Mouse (Mus musculus) adrenal gland, postnatal 36 days (tissue): Measurements from ENCODE around the gene Calhm5. TPM values are rescaled to one million over a fixed set of nuclear protein-coding genes. Genes with fewer than 3 reads are reported as not detected.

ENCODE experiments used
- DNase-seq, 2 experiments: peaks; one replicate each; pipeline ENCODE4 v3.0.0; 2021; ENCODE audit warnings: mixed read lengths in 1 of 2
- long read RNA-seq, 2 experiments: library from polyadenylated mRNA; stranded (forward); transcript quantifications; one replicate each; pipeline ENCODE4 v2.0.0; 2021; ENCODE audit warnings: borderline sequencing depth in 2 of 2
- total RNA-seq, 2 experiments: library from RNA; stranded (reverse); gene quantifications; 2 replicates each; pipeline ENCODE4 v1.2.3; 2021

Calhm5 gene
- total RNA-seq, result under 1 TPM; 0.23 to 0.26 TPM
- long read RNA-seq, experiment 1, result 0 reads
- long read RNA-seq, experiment 2, full-length matches to known transcripts, result 1 of 1 reads
- long read RNA-seq, experiment 2, partial matches to known transcripts, result 0 of 1 reads
- long read RNA-seq, experiment 2, other reads (novel, unspliced or antisense), result 0 of 1 reads

DNA sequence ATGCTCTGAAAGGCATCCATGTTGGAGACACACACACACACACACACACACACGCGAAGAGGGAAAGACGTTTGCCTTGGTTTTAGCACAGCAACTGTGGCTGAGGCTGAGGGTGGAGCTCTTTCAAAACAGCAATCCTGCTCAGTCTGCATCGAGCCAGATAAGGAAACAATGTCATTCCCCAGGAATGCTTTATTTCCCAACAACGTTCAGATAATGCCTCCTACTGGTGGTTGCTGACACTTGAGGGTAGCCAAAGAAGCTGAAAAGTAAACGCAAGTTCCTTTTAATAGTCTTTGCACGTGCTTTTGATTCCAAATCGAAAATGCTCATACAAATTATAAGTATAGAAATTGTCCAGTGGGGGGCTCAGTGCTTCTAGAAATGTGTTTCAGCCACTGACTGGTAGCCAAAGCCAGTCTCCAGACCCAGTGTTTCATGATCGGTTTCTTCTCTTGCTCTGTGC, at the start of gene Calhm5:
TSS of gene Calhm5 (minus strand) at position 102 of the 466 bp plus-strand sequence.
- DNase-seq, result peak; percentile 24 to 44

DNA sequence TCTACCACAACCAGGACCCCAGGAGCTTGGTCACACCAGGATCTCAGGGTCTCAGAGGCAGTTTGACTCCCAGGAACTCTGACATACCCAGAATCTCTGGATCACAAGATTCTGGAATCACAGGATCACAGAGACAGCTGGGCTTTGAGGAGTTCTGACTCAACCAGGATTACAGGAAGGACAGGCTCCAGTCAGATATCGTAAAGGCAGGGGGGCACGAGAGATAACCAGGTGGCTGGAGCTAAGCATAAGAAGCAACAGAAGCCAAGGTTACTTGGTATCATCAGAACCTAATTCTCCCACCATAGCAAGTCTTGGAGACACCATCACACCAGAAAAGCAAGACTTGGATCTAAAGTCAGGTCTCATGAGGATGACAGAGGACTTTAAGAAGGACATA, 45.4 kb upstream of the Calhm5 start:
- no peak for DNase-seq

DNA sequence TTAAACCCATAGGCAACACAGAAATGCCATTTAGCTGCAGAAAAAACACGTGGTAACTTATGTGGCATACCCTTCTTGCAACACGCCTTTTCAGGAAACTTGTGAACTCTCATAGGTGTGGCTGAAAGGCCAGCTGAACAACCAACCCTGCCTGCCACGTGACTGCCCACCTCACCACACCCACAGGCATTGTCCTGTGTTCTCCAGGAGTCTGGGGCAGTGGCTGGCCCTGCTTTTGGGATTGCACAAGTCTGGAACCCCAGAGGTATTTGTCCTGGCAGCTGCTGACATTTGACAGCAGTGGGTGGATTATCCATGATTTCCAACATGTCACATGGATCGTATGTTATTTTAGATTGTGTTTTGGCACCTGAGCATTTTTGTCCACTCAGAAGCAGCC, 43.4 kb upstream of the Calhm5 start:
- peak in 1 of 2 experiments; percentile 18 for DNase-seq

DNA sequence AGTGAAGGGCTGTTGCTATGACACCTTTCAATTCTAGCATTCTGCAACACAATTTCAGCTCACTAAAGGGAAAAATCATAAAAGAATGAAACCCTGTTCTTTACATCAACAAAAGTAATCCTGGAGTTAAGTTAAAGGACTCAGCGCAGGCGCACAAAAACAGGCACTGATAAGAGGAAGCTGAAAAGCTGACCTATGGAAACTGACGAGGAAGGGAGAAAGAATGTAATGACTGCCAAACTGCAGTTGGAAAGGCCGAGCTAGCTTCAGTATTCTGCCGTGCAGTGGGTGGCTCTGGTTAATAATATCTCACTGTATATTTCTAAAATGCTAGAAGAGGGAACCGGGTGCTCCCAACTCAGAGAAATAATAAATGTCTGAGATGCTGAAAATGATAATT, 41.7 kb upstream of the Calhm5 start:
- no peak for DNase-seq

DNA sequence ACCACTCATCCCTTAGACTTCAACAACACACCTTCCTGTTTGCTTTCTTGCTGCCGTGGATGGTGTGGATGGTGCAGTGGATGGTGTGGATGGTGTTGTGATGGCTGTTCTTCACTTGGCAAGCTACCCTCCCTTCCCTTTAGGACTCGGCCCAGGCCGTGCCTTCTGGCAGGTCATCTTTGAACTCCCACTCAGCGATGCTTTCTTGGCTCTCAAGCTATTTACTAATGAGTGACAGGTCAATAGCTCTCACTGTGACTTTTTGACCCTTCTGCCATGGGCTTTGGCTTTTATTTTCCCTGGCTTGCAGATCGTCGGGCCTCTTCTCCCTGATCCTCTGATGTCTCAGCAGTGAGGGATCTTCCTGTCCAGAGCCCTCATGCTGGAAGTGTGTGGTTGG, 40.1 kb upstream of the Calhm5 start:
- no peak for DNase-seq

DNA sequence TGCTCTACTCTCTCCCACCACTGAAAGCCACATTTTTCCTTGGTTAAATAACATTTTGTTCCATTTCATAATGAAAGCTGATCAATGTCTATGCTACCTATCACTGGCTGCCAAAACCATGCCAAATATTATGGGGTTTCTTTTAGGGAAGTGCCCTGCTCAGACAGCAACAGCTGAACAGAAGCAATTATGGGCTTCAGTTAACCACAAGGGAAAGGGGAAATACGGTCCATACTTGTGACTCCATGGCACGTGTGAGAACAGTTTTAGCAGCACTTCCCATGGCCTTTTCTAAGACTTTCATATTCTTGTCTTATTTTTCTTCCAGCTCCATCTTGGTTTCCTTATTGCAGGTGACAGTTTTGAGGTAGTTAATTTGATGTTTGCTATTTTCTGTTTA, 35.0 kb upstream of the Calhm5 start:
- DNase-seq, result no peak

DNA sequence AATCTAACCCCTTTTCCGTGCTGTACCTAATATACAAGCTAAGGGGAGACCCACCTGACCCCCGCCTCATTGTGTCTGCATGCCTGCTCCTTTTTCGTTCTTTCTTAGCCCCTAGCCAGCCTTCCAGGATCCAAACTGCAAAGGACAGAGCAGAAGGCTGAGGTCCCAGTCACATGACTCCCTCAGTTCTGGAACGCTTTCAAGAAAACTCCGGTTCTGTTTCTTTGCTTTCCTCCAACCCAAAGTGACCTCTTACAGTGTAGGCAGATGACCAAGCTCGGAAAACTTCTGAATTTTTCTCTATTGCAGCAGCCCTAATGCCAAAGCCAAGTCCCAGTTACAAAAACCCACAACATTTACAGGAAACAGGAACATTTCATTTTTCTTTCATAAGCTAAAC, 32.1 kb upstream of the Calhm5 start:
- DNase-seq, result peak; percentile 15 to 41

DNA sequence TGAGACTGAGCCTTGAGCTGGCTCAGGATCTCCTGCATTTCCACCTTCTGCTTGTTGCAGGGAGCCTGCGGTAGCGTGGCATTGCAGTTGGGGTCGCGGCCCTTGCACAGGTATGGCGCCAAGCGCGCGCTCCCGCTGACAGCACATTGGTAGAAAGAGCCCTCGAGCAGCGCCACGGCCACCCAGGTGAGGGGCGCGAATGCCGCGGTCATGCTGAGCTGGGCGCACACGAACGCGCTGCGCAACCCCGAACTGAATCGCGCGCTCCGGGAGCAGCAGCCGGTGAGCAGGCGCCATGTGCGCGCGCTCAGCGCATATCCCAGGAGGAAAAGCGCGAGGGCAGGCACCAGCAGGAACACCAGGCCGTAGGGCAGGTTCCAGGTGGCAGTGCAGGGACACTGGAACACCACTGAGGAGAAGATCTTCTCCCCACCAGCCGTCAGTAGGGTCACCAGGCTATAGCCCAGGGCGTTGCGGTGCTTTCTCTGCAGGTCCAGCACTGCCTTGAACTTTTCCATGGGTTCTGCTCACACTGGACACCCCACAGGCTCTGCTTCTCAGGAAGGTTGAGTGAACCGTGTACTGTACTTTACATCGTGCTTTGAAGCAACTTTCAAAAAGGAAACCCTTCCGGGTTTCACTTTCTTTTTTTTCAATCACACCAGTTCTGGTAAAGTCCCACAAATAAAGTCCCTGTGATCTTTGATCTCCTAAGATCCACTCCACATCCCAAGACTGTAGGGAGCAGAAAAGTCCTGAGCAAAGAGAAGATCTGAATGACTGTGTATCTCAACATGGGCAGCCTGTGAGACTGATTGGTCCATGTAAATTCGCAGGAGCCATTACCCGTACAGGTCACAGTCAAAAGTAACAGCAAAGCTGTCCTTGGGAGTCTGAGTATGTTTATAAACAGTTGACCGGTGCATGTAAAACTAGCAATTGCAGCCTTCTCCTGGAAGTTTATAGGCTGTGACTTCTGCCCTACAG, 31.4 kb upstream of the Calhm5 start, which contains the start of gene Calhm6:
TSS of gene Calhm6 (minus strand) at position 593 of the 987 bp plus-strand sequence.
- peak; percentile 40 to 62 for DNase-seq

DNA sequence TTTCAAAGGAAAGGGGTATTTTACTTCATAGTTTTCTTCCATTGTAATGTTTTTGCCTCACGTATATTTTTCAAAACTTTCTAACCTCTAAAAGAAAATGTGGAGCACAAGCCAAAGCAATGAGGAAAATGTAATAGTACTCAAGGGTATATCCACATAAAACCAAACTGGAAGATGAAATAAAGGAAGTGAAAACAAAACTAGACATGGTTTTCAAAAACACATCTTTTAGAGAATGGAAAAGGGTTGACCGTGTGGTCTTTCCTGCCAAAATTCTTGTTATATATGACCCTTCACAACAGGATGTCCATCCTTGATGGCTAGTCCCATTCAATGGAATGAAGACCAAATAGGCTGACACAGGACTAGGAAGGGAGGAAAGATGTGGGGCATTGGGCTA, 22.1 kb upstream of the Calhm5 start:
- no peak for DNase-seq

DNA sequence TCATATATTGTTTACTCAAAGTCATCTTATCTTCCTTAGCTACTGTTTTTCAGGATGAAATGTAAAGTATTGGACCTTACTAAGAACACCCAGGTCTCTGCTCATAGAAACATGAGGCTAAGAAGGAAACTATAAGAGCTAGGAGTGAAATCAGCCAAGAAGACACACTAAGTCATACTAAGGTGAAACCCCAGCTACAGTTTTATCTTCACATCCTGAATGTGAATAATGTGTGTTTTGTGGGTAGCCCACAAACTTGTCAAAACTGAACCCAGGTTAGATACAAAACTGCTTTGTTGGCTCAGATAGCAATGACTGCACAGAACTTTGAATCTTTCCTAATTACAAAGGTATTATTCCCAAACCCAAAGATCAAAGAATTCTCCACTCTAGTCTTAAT, 21.5 kb upstream of the Calhm5 start:
- DNase-seq, result no peak

DNA sequence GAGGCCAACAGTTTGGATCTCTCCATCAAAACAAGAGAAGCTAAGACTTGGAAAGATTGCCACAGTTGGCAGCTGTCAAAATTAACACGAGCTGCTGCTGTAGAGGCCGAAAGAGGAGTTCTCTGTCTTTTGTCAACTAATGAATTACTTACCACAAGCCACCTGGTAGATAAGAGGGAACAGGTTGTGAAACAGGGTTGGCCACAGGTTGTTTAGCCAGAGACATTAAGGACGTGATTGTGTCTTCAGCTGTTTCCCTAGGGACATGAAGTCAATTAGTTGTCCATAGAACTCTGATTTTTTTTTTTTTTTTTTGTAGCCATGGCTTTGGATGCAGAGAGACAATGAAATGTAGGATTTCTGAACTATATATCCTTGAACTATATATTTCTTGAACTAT, 20.8 kb upstream of the Calhm5 start:
- DNase-seq, result no peak

DNA sequence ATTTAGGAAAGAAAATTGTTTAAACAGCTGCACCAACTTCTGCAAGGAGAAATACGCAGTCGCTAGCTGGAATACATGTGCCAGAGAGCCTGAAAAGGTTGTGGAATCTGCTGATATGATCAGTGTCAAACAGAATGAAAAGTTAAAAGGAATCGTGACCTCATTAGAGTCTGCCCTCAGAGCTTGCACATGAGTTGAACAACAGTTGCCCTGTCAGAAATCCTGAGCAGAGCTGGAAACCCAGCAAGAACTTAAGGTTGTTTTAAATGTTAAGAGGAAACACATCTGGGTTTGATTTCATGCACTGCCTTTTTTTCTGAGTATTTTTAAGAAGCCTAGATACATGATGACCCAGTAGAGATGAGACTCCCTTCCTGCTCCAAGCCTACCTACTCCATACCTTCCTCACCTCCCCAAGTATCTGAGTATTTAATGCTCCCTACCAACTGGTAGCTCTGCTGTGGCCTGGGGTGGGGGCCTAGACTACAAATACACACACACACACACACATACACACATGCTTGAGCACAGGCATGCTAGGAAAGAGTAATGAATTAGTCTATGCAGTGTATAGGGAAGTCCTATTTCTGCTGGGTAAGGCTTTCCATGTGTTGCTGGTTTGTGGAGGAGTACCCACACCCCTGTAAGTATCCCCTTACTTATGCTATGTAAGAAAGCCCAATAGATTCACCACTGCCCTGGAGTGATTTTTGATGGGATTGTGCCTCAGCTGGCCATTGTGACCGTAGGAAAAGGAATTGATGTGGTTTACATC, 15.8 kb upstream of the Calhm5 start:
- DNase-seq, result no peak

DNA sequence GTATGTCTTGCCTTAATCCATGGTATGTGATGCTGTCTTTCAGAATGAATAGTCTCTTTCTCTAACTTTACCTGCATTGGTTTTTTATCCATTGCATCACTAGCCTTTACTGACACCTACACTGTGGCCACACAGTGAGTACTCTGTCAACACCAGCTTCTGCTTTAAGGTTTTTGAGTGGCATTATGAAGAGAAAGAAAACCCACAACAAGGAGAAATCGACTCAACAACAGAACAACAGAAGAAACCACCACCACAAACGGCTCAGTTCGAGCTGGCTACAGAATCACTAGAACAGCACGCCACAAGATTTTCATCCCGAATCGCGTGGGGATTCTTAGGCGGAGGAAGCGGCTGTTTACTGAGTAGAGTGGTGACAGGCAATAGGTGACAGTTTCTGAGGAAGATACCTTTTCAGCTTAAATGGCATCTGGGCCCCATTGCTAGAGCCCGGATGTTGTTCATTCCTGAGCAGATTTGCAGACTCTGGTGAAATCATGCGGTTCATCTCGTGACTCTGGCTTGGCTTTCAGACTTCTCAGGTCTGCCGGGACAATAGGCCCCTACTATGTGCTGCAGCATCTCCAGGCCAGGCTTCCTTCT, 14.6 kb upstream of the Calhm5 start:
- no peak for DNase-seq

DNA sequence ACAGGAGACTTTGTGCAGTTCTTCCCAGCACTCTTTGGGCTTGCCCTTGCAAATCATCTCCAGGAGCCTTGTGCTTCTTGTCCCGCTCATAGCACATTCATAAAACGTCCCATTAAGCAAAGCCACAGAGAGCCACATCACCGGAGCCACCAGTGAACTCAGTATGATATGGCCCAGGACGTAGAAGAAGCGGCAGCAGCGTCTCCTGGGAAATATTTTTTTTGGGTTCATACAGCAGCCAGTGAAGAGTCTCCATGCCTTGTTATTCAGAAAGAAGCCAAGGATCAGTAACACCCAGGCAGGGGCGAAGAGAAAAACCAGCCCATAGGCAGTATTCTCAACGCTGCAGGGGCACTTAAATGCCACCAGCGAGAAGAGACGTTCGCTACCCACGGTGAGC, 355 bp downstream of the Calhm5 start:
- no peak for DNase-seq

DNA sequence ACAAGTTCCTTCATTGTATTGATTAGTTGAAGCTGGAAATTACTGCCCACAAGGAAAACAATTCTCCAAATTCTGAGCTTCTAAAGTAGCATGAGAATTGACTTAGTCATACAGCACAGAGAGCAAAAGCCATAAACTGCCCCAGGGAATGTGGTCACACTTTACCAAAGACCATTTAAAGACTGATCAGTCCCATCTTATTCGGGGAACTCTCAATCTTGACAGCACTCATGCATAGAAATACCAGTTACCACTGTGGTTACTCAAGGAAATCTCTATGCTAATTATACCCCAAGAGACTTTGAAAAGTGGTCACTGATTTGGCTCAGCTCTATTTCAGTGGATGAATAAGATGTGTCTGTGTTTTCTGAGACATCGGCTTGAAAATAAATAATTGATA, 1.2 kb downstream of the Calhm5 start:
- DNase-seq, result no peak

DNA sequence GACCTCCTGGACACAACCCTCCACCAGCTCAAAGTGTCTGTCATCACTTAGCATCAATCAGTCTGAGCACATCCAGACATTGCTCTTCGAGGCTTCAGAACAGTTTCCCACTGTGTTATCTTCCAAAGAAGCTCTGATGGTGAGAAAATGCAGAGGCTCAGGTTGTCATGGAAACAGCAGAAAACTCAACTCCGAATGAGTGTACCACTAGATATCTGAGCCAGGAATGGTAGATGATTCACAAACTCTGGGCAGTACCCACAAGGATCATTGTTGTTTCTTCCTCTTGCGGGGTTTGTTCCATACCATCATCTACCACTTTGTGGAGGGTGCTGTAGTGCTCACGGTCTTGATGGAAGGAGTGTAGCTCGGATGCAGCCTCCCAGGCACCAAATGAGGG, 4.4 kb downstream of the Calhm5 start:
- DNase-seq, result no peak

DNA sequence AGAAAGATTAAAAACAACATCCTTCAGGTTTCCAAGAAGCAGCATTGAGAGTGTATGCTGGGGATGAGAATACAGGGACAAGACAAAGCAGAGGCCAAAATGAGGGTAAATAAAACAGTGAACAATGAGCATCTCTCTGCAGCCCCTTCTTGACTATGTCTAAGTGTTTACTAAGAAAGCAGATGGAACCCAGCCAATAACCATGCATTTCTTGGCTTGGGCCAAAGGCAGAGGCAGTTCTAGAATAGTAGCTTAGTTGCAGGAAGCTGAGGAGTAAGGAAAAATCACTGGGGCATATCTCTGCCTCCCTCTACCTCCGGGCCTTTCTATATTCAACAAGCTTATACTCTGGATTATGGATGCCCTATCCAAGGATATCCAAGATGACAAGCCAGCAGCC, 5.8 kb downstream of the Calhm5 start:
- no peak for DNase-seq

DNA sequence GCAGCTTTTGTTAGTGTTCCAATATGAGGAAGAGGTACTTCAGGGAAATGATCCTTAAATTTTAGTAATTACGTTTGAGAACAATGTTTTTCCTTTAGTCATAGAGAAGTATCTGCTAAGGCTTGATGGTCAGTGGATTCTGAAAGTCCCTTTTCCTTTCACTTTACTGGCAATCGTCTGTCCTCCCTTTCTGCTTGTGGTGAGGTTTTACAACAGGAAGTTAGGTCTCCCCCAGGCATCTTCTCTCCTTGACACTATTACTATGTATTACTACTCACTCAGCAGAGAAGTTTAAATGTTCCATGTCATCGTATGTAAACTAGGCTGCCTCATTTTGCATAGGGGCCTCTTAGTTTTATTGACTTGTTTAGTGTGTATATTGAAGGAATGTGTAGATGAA, 6.8 kb downstream of the Calhm5 start:
- no peak for DNase-seq

DNA sequence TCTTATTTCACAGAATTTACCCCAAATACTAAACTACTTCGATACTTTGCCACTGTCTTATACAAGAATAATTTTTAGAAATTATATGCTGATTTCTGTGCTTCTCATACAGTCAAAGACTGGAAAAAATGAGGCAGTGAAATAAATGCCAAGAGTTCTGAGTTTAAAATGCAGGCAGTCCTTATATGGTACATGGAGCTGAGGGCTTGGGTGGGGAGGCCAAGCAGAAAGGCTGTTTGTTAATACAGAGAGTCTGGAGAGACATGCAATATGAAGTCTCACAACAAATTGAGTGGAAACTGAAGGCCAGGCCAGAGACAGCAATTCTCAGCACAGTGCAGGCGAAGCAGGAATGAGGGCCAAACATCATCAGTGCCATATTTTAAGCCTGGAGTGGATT, 7.8 kb downstream of the Calhm5 start:
- DNase-seq, result no peak

DNA sequence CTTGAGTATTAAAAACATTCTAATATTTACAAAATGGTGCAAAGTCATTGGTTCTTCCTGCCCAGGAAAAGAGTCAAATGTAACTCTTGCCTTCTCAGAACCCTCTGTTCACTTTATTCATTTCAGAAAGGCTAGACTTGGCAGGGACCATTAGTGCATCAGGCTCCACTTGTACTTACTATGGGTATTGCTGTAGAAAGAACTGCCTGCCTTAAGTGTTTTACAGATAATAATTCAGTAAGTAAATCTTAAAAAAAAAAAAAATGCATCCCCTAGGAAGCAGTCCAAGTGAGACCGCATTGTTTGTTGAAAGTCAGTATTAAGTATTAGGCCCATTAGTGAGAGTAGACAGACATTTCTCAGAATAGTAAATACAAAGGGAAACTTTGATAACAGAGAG, 9.8 kb downstream of the Calhm5 start:
- DNase-seq, result no peak

DNA sequence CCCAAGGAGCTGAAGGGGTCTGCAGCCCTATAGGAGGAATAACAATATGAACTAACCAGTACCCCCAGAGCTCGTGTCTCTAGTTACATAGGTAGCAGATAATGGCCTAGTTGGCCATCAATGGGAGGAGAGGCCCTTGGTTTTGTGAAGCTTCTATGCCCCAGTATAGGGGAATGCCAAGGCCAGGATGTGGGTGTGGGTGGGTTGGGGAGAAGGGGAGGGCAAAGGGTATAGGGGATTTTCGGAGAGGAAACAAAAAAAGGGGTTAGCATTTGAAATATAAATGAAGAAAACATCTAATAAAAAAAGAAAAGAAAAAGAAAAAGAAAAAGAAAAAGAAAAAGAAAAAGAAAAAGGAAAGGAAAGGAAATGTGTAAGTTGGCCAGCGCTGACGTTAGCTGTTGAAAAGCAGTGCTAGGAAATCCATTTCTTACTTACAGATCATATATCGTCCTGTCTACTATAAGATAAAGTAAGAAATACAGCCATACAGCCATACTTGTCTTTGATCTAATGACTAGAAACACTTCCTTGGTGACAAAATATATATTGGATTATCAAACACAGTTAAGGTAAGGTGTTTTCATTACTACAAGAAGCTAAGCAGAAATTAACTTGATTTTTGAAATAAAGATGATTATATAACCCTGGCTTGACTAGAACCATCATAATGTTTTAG, 21.7 kb downstream of the Calhm5 start:
- DNase-seq, result no peak

DNA sequence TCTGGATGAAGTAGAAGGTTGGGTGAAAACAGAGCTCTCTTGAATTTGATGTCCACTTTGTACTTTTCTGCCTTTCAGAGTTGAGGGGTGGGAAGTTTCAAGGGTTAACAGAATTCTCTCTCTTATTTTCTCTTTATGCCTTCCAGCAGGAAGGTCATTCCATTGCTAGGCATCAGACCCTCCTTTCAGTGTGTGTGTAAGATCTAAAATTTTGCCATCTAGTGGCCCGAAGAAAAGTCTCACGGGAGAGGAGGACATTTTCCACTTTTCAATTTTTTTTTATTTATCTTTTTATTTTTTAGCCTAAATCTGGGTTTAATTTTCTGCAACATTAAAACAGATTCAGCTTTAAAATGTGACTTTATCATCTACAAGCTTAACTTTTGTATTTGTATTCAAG, 24.7 kb downstream of the Calhm5 start:
- no peak for DNase-seq
